Mouse (Mus musculus) CH12.LX (cell line): ENCODE measurements around the gene Borcs7.

Source experiments
- NRF1 ChIP-seq: IDR thresholded peaks from 2 replicates; pipeline ENCODE4 v1.6.1; 2014; ENCODE audit warnings: low read depth, mild to moderate bottlenecking, inconsistent platforms, low read length, improper control_type of control experiment, moderate library complexity
- POLR2A ChIP-seq: IDR thresholded peaks from 2 replicates; pipeline ENCODE4 v1.6.1; 2011; ENCODE audit warnings: low read depth, mild to moderate bottlenecking, improper control_type of control experiment, low read length
- TCF12 ChIP-seq: IDR thresholded peaks from 2 replicates; pipeline ENCODE4 v1.6.1; 2014; ENCODE audit warnings: low read depth, mild to moderate bottlenecking, inconsistent platforms, low read length, improper control_type of control experiment

DNA sequence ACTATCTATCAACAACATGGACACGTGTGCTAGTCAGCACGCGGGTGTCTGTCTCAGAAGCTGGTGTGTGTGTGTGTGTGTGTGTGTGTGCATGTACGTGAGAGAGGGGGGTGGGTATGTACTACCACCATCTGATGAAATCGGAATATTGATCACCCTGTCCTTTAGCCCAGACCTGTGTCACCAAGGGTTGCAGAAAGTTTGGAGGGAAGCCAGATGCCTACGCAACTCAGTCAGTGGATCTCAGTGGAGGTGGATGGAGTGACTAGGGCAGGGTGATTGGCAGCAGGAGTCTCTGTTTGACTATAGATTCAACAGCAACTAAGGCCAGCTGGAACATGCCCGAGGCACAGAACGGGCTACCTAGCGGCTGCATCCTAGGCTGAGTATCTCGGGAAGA, 21.4 kb upstream of the Borcs7 start:
- TF ChIP-seq POLR2A (no peak), TCF12 (no peak), NRF1 (no peak)
